Mouse (Mus musculus) layer of hippocampus, adult 11-12 months (tissue): ENCODE data around the gene Pdk1.
"Not testable (repeated sequence)": the region's sequence is repeated elsewhere in the genome, so short reads cannot be mapped to it uniquely, and the experiment has no call there.

Source experiments
- DNase-seq: peaks from one replicate; pipeline ENCODE4 v3.0.0; 2022; ENCODE audit warnings: low spot score

Pdk1 gene

DNA sequence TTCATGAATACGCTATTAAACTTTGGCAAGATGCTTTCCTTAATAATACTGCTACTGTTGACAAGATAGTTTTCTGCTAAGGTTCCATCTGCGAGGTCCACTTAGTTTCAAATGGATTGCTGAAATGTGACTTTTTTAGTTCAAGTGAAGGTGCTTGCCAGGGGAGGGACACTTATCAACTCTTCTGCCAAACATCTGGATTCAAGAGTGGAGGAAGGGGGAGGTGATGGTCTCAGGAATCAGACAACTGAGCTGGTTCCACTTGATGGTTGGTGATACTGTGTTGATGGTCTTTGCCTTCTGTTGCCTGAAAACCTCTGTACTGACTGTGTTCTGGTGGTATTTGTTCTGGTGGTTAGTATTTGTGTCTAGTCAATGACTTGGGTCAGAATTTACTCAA is 1.4 kb downstream of the Pdk1 start:
- no peak for DNase-seq

DNA sequence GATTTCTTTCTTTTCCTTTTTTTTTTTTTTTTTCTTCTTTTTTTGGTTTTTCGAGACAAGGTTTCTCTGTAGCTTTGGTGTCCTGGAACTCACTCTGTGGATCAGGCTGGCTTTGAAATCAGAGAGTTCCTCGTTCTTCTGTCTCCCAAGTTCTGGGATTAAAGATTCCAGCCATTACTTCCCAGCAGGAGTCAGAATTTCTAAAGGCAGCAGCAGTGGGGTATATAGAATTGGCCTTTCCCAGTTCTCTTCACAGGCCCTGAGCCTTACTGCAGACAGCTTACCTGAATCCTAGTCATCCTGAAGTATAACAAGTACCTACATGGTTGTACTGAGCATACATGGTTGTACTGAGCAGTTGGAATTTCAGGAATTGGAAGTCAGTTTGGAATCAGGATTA is 1.8 kb downstream of the Pdk1 start:
- no peak for DNase-seq

DNA sequence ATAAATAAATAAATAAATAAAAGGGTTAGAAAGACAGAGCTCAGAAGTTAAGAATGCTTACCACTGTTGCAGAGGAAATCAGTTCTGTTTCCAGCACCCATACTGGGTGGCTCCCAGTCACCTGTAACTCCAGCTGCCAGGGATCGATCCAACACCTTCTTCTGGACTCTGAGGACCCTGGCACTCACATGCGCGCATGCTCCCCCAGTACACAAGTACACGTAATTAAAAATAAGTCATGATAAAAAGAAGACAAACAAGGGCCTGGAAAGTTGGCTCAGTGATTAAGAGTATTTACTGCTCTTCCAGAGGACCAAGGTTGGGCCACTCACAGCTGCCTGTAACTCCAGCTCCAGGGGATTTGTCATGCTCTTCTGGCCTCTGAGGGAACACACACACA is 4.8 kb downstream of the Pdk1 start:
- DNase-seq, result no peak

- DNase-seq, result no peak
These were observed 5.4 kb downstream of the Pdk1 start for GRCm38 (mm10) chr2:71878441-71878840.

DNA sequence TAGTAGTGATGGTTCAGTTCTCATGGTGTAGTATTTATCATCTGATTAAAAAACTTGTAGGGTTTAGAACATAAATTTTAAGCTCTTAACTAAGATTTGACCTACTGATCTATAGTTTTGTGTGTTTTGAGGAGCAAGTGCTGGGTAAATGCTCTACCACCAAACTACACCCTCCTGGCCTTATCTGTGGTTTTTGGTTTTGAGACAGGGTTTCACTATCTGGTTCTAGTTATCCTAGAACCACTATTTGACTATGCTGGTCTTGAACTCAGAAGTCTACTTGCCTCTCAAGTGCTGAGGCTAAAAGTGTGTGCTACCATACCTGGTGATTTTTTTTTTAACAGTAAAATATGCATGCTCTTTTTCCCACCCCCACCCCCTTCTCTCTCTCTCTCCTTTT is 5.9 kb downstream of the Pdk1 start:
- DNase-seq, result no peak

GRCm38 (mm10) chr2:71882914-71883651 is 10.1 kb downstream of the Pdk1 start:
- no peak for DNase-seq

DNA sequence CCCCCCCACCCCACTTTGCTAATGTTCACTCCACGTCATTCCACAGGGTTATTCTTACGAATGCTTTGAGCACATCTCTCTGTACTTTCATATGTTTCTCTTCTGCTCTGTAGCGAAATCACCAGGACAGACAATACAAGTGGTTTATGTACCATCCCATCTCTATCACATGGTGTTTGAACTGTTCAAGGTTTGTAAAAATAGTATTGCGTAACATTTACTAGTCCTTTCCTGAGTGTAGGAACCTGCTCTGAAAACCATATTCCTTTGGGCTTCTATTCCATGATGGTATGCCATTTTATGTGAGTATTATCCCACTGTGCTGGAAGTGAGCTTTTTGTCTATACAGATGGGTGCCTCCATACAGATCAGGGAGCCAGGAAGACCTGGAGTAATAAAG is 14.2 kb downstream of the Pdk1 start:
- no peak for DNase-seq

DNA sequence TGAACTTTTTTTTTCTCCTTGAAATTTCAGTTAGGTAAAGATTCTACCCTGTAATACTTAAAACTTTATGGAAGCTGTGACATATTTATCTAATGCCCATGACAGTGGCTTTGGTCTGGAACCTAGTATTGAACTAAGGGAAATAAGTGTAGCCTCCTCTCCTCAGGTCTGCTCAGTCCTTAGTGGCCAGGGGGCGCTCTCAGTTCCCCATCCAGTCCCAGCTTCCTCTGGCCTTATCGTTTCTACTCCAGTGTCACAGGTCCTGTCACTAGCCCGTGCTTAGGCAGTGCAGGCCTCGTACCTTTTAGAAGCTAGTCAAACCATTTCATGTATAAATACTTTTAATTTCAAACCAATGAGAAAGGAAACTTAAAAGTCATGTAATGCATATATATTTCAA is 15.4 kb downstream of the Pdk1 start:
- DNase-seq, result no peak

DNA sequence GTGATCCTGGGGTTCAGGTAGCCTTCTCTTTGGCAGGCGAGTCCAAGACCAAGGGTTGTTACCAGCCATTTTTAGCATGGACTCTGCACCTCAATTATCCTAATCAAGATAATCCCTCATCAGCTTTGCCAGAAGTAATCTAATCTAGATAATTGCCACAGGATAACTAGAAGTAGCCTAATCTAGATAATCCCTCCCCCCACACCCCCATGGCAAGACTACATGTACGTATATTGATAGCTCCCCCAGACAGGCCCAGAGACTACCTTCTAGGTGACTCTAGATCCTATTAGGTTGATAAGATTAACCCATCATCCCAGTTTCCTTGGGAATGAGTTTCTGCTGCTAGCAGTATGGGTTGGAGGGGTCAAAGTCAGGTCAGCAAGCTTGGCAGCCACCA is 18.5 kb downstream of the Pdk1 start:
- DNase-seq, result no peak

- no peak for DNase-seq
These were observed 19.8 kb downstream of the Pdk1 start for GRCm38 (mm10) chr2:71892741-71893349.

DNA sequence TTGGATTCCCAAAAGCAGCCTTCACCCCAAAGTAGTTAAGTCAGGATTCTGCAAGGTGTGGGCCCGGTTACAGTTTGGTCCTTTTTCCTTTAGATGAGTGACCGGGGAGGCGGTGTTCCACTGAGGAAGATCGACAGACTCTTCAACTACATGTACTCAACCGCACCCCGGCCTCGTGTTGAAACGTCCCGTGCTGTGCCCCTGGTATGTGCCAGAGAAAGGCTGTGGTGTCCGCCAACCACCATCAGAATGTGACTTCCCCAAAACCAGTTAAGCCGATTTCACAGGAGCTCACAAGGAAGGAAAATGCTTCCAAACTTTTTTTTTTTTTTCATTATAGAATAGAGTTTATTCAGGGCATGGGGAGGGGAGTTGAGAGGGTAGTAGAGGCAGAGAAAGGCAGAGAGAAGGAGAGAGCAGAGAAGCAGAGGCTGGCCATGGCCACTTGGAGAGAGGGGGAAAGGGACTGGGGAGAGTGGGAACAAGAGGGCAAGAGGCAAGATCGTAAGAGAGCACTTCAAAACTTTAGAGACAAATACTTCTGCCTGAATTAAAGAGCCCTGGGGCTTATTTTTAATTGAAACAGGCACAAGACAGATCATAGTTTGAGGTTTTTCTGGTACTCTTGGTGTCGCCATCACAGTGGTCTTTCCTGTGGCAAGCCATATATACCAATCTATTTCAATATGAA is 22.7 kb downstream of the Pdk1 start:
- DNase-seq, result no peak

DNA sequence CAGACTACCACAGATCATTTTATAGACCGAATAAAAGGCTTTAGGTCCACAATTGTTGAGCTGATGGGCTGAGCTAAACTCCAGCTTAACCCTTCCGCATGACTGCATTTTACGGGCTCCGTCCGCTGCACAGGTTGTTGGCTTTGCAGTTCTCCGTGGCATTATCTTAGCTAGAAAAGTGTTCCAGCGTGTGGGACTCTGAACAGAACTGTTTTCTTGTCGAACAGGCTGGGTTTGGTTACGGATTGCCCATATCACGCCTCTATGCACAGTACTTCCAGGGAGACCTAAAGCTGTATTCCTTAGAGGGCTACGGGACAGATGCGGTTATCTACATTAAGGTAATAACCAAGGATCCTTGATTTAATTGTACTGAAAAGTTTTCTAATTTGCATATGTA is 24.4 kb downstream of the Pdk1 start:
- DNase-seq, result no peak

- DNase-seq, result peak; percentile 47
These were observed 25.4 kb downstream of the Pdk1 start for GRCm38 (mm10) chr2:71898335-71898856.

GRCm38 (mm10) chr2:71899886-71900285 is 26.9 kb downstream of the Pdk1 start:
- no peak for DNase-seq

- no peak for DNase-seq
These were observed 32.1 kb downstream of the Pdk1 start for GRCm38 (mm10) chr2:71905154-71905553.

DNA sequence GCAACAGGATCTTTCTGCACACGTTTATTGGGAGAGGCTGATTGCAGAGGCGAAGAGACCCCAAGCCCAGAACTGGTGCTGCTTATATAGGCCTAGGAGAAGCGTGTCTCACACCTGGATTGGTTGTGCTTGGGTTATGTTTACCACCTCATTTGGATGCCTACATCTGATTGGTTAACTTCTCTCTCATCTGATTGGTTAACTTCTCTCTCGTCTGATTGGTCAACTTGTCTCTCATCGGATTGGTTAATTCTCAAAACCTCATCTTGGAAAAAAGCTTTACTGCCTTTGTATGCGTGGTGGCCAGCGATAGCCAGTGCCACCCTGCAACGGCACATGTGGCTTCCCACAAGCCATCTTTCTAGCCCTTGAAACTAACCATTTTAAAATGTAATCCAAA is 33.3 kb downstream of the Pdk1 start:
- not testable (repeated sequence) for DNase-seq

DNA sequence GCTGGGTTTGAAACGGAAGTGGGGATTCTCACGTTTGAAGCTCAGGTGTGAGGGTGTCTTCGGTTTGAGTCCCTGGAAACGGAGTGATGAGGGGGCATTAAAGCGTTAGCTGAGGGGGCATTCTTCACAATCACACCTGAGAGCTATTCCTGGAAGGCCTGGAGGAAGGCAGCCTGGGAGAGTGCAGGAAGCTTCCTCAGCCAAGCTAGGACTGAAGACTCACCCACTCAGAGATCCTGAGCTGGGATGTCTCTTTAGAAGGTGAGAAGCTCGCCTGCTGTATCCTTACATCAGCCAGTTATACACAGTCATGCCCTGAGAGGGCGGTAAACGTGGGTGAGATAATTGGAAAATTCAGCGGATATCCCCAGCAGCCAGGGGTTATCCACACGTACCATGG is 40.9 kb downstream of the Pdk1 start:
- no peak for DNase-seq

- no peak for DNase-seq
These were observed 46.2 kb downstream of the Pdk1 start for GRCm38 (mm10) chr2:71919227-71919647.

GRCm38 (mm10) chr2:71924931-71925330 is 51.9 kb downstream of the Pdk1 start:
- DNase-seq, result not testable (repeated sequence)

DNA sequence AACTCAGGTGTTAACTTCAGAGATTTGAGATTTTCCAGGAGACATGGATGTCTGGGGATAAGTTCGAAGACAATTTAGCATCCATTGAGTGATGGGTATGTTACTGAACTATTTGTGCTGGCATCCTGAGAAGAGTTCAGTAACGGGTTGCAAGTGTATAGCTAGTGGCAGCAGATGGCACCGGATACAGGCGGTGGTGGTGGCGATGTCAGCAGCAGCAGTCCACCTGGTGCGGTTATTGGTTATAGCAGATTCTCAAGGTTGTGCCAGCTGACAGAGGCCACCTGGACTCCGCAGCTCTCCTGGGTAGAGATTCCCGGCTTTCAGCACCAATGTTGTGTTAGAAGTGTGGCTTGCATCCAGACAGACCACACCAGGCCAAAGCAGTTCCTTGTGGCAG is 61.0 kb downstream of the Pdk1 start:
- no peak for DNase-seq

DNA sequence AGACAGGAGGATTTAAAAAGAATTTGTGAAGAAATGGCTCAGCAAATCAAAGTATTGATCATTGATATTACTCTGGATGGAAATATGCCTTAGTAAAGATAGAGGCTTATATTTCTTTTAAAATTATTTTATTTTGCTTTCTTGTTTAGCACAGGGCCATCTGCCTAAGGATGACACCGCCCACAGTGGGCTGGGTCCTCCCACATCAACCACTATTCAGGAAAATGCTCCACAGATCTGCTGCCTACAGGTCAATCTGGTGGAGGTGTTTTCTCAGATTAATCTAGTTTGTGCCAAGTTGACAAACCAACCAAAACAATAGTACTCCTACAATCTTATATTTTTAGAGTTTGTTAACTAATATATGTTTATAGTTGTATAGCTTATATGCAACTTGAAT is 63.7 kb downstream of the Pdk1 start:
- DNase-seq, result no peak

- no peak for DNase-seq
These were observed 64.8 kb downstream of the Pdk1 start for GRCm38 (mm10) chr2:71937649-71938308.
